Mouse (Mus musculus) neural tube, embryonic 15.5 days (tissue): ENCODE results near the gene B4galnt3. TPM values are rescaled to one million over a fixed set of nuclear protein-coding genes. Genes with fewer than 3 reads are reported as not detected.

Experiments
- ATAC-seq: fragments of 200-750 bp; cut with Nextera tagmentation; 2 replicates; pipeline ENCODE4 v1.8.0; 2017; ENCODE audit warnings: mild to moderate bottlenecking, moderate TSS enrichment, moderate library complexity; ENCODE audit not compliant: low FRiP score
- H3K27ac ChIP-seq: fragments of 300-500 bp; sonication (generic); replicated peaks from 2 replicates; pipeline ENCODE4 v1.5.1; 2015; ENCODE audit warnings: mild to moderate bottlenecking, inconsistent platforms
- H3K27me3 ChIP-seq: fragments of 300-500 bp; sonication (generic); replicated peaks from 2 replicates; pipeline ENCODE4 v1.6.1; 2015; ENCODE audit warnings: inconsistent platforms
- H3K36me3 ChIP-seq: fragments of 300-500 bp; sonication (generic); 2 replicates; pipeline ENCODE4 v1.6.1; 2015; ENCODE audit warnings: inconsistent platforms
- H3K4me1 ChIP-seq: fragments of 300-500 bp; sonication (generic); 2 replicates; pipeline ENCODE4 v1.6.1; 2015; ENCODE audit warnings: inconsistent platforms
- H3K4me2 ChIP-seq: fragments of 300-500 bp; sonication (generic); 2 replicates; pipeline ENCODE4 v1.6.1; 2015; ENCODE audit warnings: inconsistent platforms, mild to moderate bottlenecking, moderate library complexity
- H3K4me3 ChIP-seq: fragments of 300-500 bp; sonication (generic); replicated peaks from 2 replicates; pipeline ENCODE4 v1.5.1; 2015; ENCODE audit warnings: mild to moderate bottlenecking, inconsistent platforms
- H3K9ac ChIP-seq: fragments of 300-500 bp; sonication (generic); replicated peaks from 2 replicates; pipeline ENCODE4 v1.6.1; 2015; ENCODE audit warnings: mild to moderate bottlenecking, inconsistent platforms
- H3K9me3 ChIP-seq: fragments of 300-500 bp; sonication (generic); replicated peaks from 2 replicates; pipeline ENCODE4 v1.6.1; 2016; ENCODE audit warnings: inconsistent platforms
- WGBS: fragments of 180-500 bp; shearing (Covaris S2); methylation state at CpG from one replicate; pipeline ENCODE4 v1.1.7; 2015; ENCODE audit warnings: mixed read lengths; 5-methylcytosine and 5-hydroxymethylcytosine counted together
- polyA plus RNA-seq: library from polyadenylated mRNA; unstranded; fragments of >200 nt; fragmentation: Nextera tagmentation; extraction: Ambion mirVana; gene quantifications from 2 replicates; pipeline ENCODE4 v1.2.1, GENCODE M21; 2015

Gene B4galnt3
- polyA plus RNA-seq, 1 experiment from 2014 or later = 0.24 TPM

GRCm38 (mm10) chr6:120157479-120157878 lies 136.9 kb downstream of the B4galnt3 start:
- H3K4me3 ChIP-seq = no peak overlapping the region
- no peaks in the 10 kb centered on the region for H3K27me3 ChIP-seq
- WGBS = 50% methylated on average over 6 of the region's 6 CpGs
- no peaks in the 10 kb centered on the region for H3K36me3 ChIP-seq
- no peak overlapping the region for H3K9ac ChIP-seq
- no peak overlapping the region for H3K4me2 ChIP-seq
- H3K4me1 ChIP-seq = peaks cover 17% of the 10 kb centered on the region
- no peak for ATAC-seq
- no peak overlapping the region for H3K27ac ChIP-seq
- H3K9me3 ChIP-seq = no peaks in the 10 kb centered on the region

DNA sequence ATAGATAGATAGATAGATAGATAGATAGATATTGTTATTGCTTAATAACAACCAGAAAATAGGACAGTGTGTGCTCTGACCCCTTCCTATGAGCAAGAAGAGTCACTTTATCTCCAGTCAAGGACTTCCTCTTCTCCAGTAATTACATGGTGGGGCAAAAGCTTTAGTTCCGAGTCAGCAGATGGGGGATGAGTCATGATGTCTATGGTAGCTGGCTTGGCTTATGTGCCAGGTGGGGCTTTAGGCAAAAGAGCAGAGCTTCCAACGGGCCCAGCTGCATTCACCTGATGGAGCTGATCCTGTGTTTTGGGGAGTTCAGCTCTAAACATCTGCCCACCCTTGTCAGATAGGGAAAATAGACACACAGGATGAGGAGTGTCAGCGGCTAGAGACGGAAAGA lies 138.8 kb downstream of the B4galnt3 start:
- Histone ChIP-seq H3K4me1 (peaks cover 17% of the 10 kb centered on the region), H3K36me3 (no peaks in the 10 kb centered on the region), H3K27ac (no peak overlapping the region), H3K4me2 (no peak overlapping the region), H3K4me3 (no peak overlapping the region), H3K9me3 (no peaks in the 10 kb centered on the region), H3K27me3 (no peaks in the 10 kb centered on the region), H3K9ac (no peak overlapping the region)
- WGBS = 88% methylated on average over 4 of the region's 4 CpGs
- ATAC-seq = no peak

- H3K27me3 ChIP-seq = no peaks in the 10 kb centered on the region
- no peak overlapping the region for H3K4me2 ChIP-seq
- H3K4me1 ChIP-seq = peaks cover 17% of the 10 kb centered on the region
- ATAC-seq = no peak
- 66% methylated on average over 5 of the region's 5 CpGs for WGBS
- no peaks in the 10 kb centered on the region for H3K9me3 ChIP-seq
- no peak overlapping the region for H3K27ac ChIP-seq
- H3K36me3 ChIP-seq = no peaks in the 10 kb centered on the region
- no peak overlapping the region for H3K9ac ChIP-seq
- H3K4me3 ChIP-seq = no peak overlapping the region
Observed at GRCm38 (mm10) chr6:120154526-120155309, 139.6 kb downstream of the B4galnt3 start.

Other genes with a start within 250 kb of the B4galnt3 start
- 0.19 and 0.46 TPM in 2 replicates for gene Ninj2, start 201.2 kb downstream of the B4galnt3 start, polyA plus RNA-seq
- 0.45 TPM in 1 of 2 replicates, not detected in the other for gene D330020A13Rik, start 195 bp downstream of the B4galnt3 start, polyA plus RNA-seq
- 26.5 and 30.9 TPM in 2 replicates for gene Kdm5a, start 69.6 kb upstream of the B4galnt3 start, polyA plus RNA-seq
- gene Ccdc77, start 69.8 kb upstream of the B4galnt3 start, polyA plus RNA-seq = 11.1 and 16.5 TPM in 2 replicates
- 4.0 and 10.4 TPM in 2 replicates for gene Il17ra, start 168.7 kb upstream of the B4galnt3 start, polyA plus RNA-seq
- gene Tmem121b, start 199.2 kb upstream of the B4galnt3 start, polyA plus RNA-seq = 2.1 and 2.3 TPM in 2 replicates
- gene Hdhd5, start 236.8 kb upstream of the B4galnt3 start, polyA plus RNA-seq = 16.8 and 18.8 TPM in 2 replicates